Mouse (Mus musculus) ES-E14 (cell line): ENCODE measurements at regions not wholly inside any gene's neighbourhood (a gene's known extent, or its start where the extent isn't known, plus 50 kb on each side); places are given as distances from the start of the nearest gene placed in this dataset.

ENCODE experiments used
- DNase-seq: peaks from one replicate; pipeline ENCODE4 v3.0.0-alpha.2; 2013; ENCODE audit warnings: low read depth, low spot score
- H3K27ac ChIP-seq: 2 replicates; pipeline ENCODE4 v1.5.1; 2012; ENCODE audit warnings: low read depth, mild to moderate bottlenecking, low read length, moderate library complexity, mixed read lengths; ENCODE audit not compliant: poor library complexity, insufficient read depth, severe bottlenecking
- H3K36me3 ChIP-seq: 2 replicates; pipeline ENCODE4 v1.6.1; 2012; ENCODE audit warnings: mild to moderate bottlenecking, low read length, moderate library complexity, mixed read lengths; ENCODE audit not compliant: control insufficient read depth, poor library complexity, insufficient read depth, severe bottlenecking
- H3K4me1 ChIP-seq, 2 experiments: fragments of 150-350 bp in 1 of 2; sonication (generic) in 1 of 2; 2 replicates each; pipeline ENCODE4 v1.6.1; 2012; ENCODE audit warnings: low read length in 2 of 2, mild to moderate bottlenecking in 1 of 2, mixed read lengths in 1 of 2; ENCODE audit not compliant: control insufficient read depth in 2 of 2, insufficient read depth in 2 of 2, poor library complexity in 1 of 2
- H3K4me3 ChIP-seq, 2 experiments: fragments of 150-350 bp in 1 of 2; sonication (generic) in 1 of 2; 2 replicates each; pipeline ENCODE4 v1.5.1; 2012; ENCODE audit warnings: low read length in 2 of 2, low read depth in 1 of 2, mild to moderate bottlenecking in 1 of 2, mixed read lengths in 1 of 2; ENCODE audit not compliant: insufficient read depth in 1 of 2, poor library complexity in 1 of 2, severe bottlenecking in 1 of 2
- H3K9ac ChIP-seq: 2 replicates; pipeline ENCODE4 v1.6.1; 2012; ENCODE audit warnings: low read depth, mild to moderate bottlenecking, low read length, mixed read lengths; ENCODE audit not compliant: poor library complexity, insufficient read depth, severe bottlenecking
- H3K9me3 ChIP-seq: fragments of 150-350 bp; sonication (generic); 2 replicates; pipeline ENCODE4 v1.6.1; 2012; ENCODE audit warnings: low read depth, mild to moderate bottlenecking, low read length; ENCODE audit not compliant: control insufficient read depth, insufficient read depth
- CHD2 ChIP-seq: IDR thresholded peaks from 2 replicates; pipeline ENCODE4 v1.6.1; 2014; ENCODE audit warnings: mild to moderate bottlenecking, low read depth, low read length, inconsistent platforms
- HCFC1 ChIP-seq: IDR thresholded peaks from 2 replicates; pipeline ENCODE4 v1.6.1; 2012; ENCODE audit warnings: low read length, inconsistent platforms, borderline replicate concordance; ENCODE audit not compliant: insufficient read depth
- MAFK ChIP-seq: IDR thresholded peaks from 2 replicates; pipeline ENCODE4 v1.6.1; 2014; ENCODE audit warnings: mild to moderate bottlenecking, low read depth, low read length, inconsistent platforms; ENCODE audit not compliant: insufficient read depth
- ZC3H11A ChIP-seq: IDR thresholded peaks from 2 replicates; pipeline ENCODE4 v1.6.1; 2012; ENCODE audit warnings: low read depth, mild to moderate bottlenecking, inconsistent platforms, low read length, borderline replicate concordance
- ZNF384 ChIP-seq: IDR thresholded peaks from 2 replicates; pipeline ENCODE4 v1.6.1; 2012; ENCODE audit warnings: low read depth, low read length, inconsistent platforms
- in situ Hi-C, 2 experiments: fragments of 600-800 bp; cut with MboI; formaldehyde crosslinking; loops; one replicate each; pipeline ENCODE4 v1.15.1; 2025; ENCODE audit warnings: low sequenced_read_pairs in 2 of 2, inconsistent platforms in 1 of 2; ENCODE audit not compliant: unreplicated experiment in 2 of 2

GRCm38 (mm10) chr13:60256997-60257396 lies 79.8 kb upstream of the Gas1 start:
- H3K27ac ChIP-seq: no peak overlapping the region
- DNase-seq: no peak
- in situ Hi-C loops: no loop called here

GRCm38 (mm10) chr13:60257878-60258277 lies 80.7 kb upstream of the Gas1 start:
- Histone ChIP-seq H3K27ac (no peak overlapping the region), H3K36me3 (no peaks in the 10 kb centered on the region), H3K9ac (no peak overlapping the region), H3K9me3 (no peaks in the 10 kb centered on the region), H3K4me1 (no peaks in the 10 kb centered on the region), H3K4me3 (no peak overlapping the region)
- in situ Hi-C loops: no loop called here
- no peak for DNase-seq
- TF ChIP-seq ZNF384 (no peak), ZC3H11A (no peak), HCFC1 (no peak), CHD2 (no peak)

More at GRCm38 (mm10) chr13:60256997-60257396, 79.8 kb upstream of the Gas1 start:
- Histone ChIP-seq H3K9me3 (no peaks in the 10 kb centered on the region), H3K36me3 (no peaks in the 10 kb centered on the region), H3K4me1 (no peaks in the 10 kb centered on the region), H3K4me3 (no peak overlapping the region), H3K9ac (no peak overlapping the region)
- TF ChIP-seq MAFK: no peak
- no peak for TF ChIP-seq CHD2
- no peak for TF ChIP-seq ZC3H11A
- no peak for TF ChIP-seq HCFC1
- TF ChIP-seq ZNF384: no peak

GRCm38 (mm10) chr13:60262449-60263028 lies 85.4 kb upstream of the Gas1 start:
- Histone ChIP-seq H3K9ac (no peak overlapping the region), H3K4me1 (no peaks in the 10 kb centered on the region), H3K4me3 (no peak overlapping the region), H3K36me3 (no peaks in the 10 kb centered on the region), H3K27ac (no peak overlapping the region), H3K9me3 (no peaks in the 10 kb centered on the region)
- DNase-seq: no peak
- in situ Hi-C loops: no loop called here
- TF ChIP-seq CHD2: no peak
- TF ChIP-seq ZC3H11A: no peak
- TF ChIP-seq ZNF384: no peak
- TF ChIP-seq HCFC1: no peak
- no peak for TF ChIP-seq MAFK

GRCm38 (mm10) chr13:60264504-60264903 lies 87.3 kb upstream of the Gas1 start:
- Histone ChIP-seq H3K4me1 (no peaks in the 10 kb centered on the region), H3K9ac (no peak overlapping the region), H3K9me3 (no peaks in the 10 kb centered on the region), H3K36me3 (no peaks in the 10 kb centered on the region), H3K4me3 (no peak overlapping the region), H3K27ac (no peak overlapping the region)
- in situ Hi-C loops: no loop called here
- no peak for TF ChIP-seq MAFK
- TF ChIP-seq HCFC1: no peak
- TF ChIP-seq ZC3H11A: no peak
- no peak for TF ChIP-seq CHD2
- no peak for TF ChIP-seq ZNF384
- DNase-seq: no peak

- no peak for DNase-seq
- TF ChIP-seq ZC3H11A: no peak
- TF ChIP-seq MAFK: no peak
- no peak for TF ChIP-seq CHD2
- TF ChIP-seq HCFC1: no peak
- TF ChIP-seq ZNF384: no peak
- in situ Hi-C loops: no loop called here
- H3K4me3 ChIP-seq: no peak overlapping the region
- H3K27ac ChIP-seq: no peak overlapping the region
- no peaks in the 10 kb centered on the region for H3K9me3 ChIP-seq
- no peaks in the 10 kb centered on the region for H3K4me1 ChIP-seq
- no peak overlapping the region for H3K9ac ChIP-seq
- no peaks in the 10 kb centered on the region for H3K36me3 ChIP-seq
These were observed 90.4 kb upstream of the Gas1 start for GRCm38 (mm10) chr13:60267557-60267956.
